Mouse (Mus musculus): ENCODE results near the gene Cmip.

- TF ChIP-seq POLR2A (IDR thresholded peaks at IDR 0.05; ENCODE audit: insufficient read depth, low read depth, low read length) (no peak), CTCF (IDR thresholded peaks at IDR 0.05; ENCODE audit: insufficient read depth, low read depth, low read length) (no peak)
These were observed 244.5 kb downstream of the Cmip start for GRCm38 (mm10) chr8:117501323-117501722.
